Mouse (Mus musculus) MEL (cell line): ENCODE data around the gene Hcn4. TPM values are rescaled to one million over a fixed set of nuclear protein-coding genes. Genes with fewer than 3 reads are reported as not detected.

Source experiments
- DNase-seq: peaks from one replicate; pipeline ENCODE4 v3.0.0; 2011; ENCODE audit warnings: low read depth, low spot score
- H3K27ac ChIP-seq: 2 replicates; pipeline ENCODE4 v1.5.1; 2012; ENCODE audit warnings: low read depth, mild to moderate bottlenecking, control low read depth, low read length, moderate library complexity; ENCODE audit not compliant: control insufficient read depth
- H3K27me3 ChIP-seq, 2 experiments: fragments of 150-350 bp in 1 of 2; sonication (generic) in 1 of 2; 2 replicates each; pipeline ENCODE4 v1.6.1; 2012; ENCODE audit warnings: low read length in 2 of 2, mild to moderate bottlenecking in 2 of 2, improper control_type of control experiment in 1 of 2, moderate library complexity in 1 of 2; ENCODE audit not compliant: insufficient read depth in 2 of 2, control insufficient read depth in 1 of 2
- H3K36me3 ChIP-seq, 2 experiments: 2 replicates each; pipeline ENCODE4 v1.6.1; 2012 to 2014; ENCODE audit warnings: low read length in 2 of 2, improper control_type of control experiment in 1 of 2, inconsistent platforms in 1 of 2, mild to moderate bottlenecking in 1 of 2; ENCODE audit not compliant: insufficient read depth in 2 of 2, control insufficient read depth in 1 of 2
- H3K4me1 ChIP-seq, 2 experiments: fragments of 150-350 bp in 1 of 2; sonication (generic) in 1 of 2; 2 replicates each; pipeline ENCODE4 v1.6.1; 2012; ENCODE audit warnings: low read length in 2 of 2, improper control_type of control experiment in 1 of 2, mild to moderate bottlenecking in 1 of 2; ENCODE audit not compliant: insufficient read depth in 2 of 2, control insufficient read depth in 1 of 2
- H3K4me3 ChIP-seq, 2 experiments: fragments of 150-350 bp in 1 of 2; sonication (generic) in 1 of 2; 2 replicates each; pipeline ENCODE4 v1.5.1; 2012; ENCODE audit warnings: low read depth in 2 of 2, low read length in 2 of 2, mild to moderate bottlenecking in 2 of 2, moderate library complexity in 2 of 2, control low read depth in 1 of 2, improper control_type of control experiment in 1 of 2; ENCODE audit not compliant: control insufficient read depth in 1 of 2, insufficient read depth in 1 of 2
- H3K79me2 ChIP-seq: 2 replicates; pipeline ENCODE4 v1.6.1; 2012; ENCODE audit warnings: mild to moderate bottlenecking, low read length, moderate library complexity; ENCODE audit not compliant: control insufficient read depth, poor library complexity, insufficient read depth
- H3K9ac ChIP-seq: 2 replicates; pipeline ENCODE4 v1.6.1; 2012; ENCODE audit warnings: low read depth, mild to moderate bottlenecking, control low read depth, low read length, moderate library complexity; ENCODE audit not compliant: control insufficient read depth, poor library complexity, severe bottlenecking
- H3K9me3 ChIP-seq: fragments of 150-350 bp; sonication (generic); replicated peaks from 2 replicates; pipeline ENCODE4 v1.6.1; 2012; ENCODE audit warnings: mild to moderate bottlenecking, low read length, improper control_type of control experiment, moderate library complexity; ENCODE audit not compliant: insufficient read depth
- CHD1 ChIP-seq: IDR thresholded peaks from 2 replicates; pipeline ENCODE4 v1.6.1; 2012; ENCODE audit warnings: low read depth, mild to moderate bottlenecking, inconsistent platforms, low read length, improper control_type of control experiment
- ELF1 ChIP-seq: IDR thresholded peaks from 2 replicates; pipeline ENCODE4 v1.6.1; 2014; ENCODE audit warnings: low read depth, mild to moderate bottlenecking, inconsistent platforms, low read length, improper control_type of control experiment, moderate library complexity
- ETS1 ChIP-seq: IDR thresholded peaks from 2 replicates; pipeline ENCODE4 v1.6.1; 2012; ENCODE audit warnings: low read depth, mild to moderate bottlenecking, inconsistent platforms, low read length, improper control_type of control experiment, moderate library complexity
- GABPA ChIP-seq: IDR thresholded peaks from 2 replicates; pipeline ENCODE4 v1.6.1; 2012; ENCODE audit warnings: low read depth, mild to moderate bottlenecking, inconsistent platforms, low read length, improper control_type of control experiment, moderate library complexity
- HCFC1 ChIP-seq: IDR thresholded peaks from 2 replicates; pipeline ENCODE4 v1.6.1; 2012; ENCODE audit warnings: low read depth, mild to moderate bottlenecking, inconsistent platforms, low read length, improper control_type of control experiment, moderate library complexity
- JUND ChIP-seq: IDR thresholded peaks from 2 replicates; pipeline ENCODE4 v1.6.1; 2011; ENCODE audit warnings: low read depth, mild to moderate bottlenecking, improper control_type of control experiment, low read length
- MAX ChIP-seq: IDR thresholded peaks from 2 replicates; pipeline ENCODE4 v1.6.1; 2011; ENCODE audit warnings: low read length, improper control_type of control experiment
- NRF1 ChIP-seq: IDR thresholded peaks from 2 replicates; pipeline ENCODE4 v1.6.1; 2014; ENCODE audit warnings: low read depth, mild to moderate bottlenecking, inconsistent platforms, low read length, improper control_type of control experiment, moderate library complexity; ENCODE audit not compliant: poor library complexity, insufficient read depth, severe bottlenecking
- POLR2A ChIP-seq, 2 experiments: IDR thresholded peaks; 2 replicates each; pipeline ENCODE4 v1.6.1; 2011 to 2012; ENCODE audit warnings: low read length in 2 of 2, mild to moderate bottlenecking in 2 of 2, control low read depth in 1 of 2, improper control_type of control experiment in 1 of 2, low read depth in 1 of 2, moderate library complexity in 1 of 2; ENCODE audit not compliant: control insufficient read depth in 1 of 2, insufficient read depth in 1 of 2, poor library complexity in 1 of 2
- POLR2AphosphoS5 ChIP-seq: IDR thresholded peaks from 2 replicates; pipeline ENCODE4 v1.6.1; 2012; ENCODE audit warnings: low read depth, borderline replicate concordance, mild to moderate bottlenecking, inconsistent platforms, low read length, moderate library complexity, mixed read lengths
- RCOR1 ChIP-seq: IDR thresholded peaks from 2 replicates; pipeline ENCODE4 v1.6.1; 2012; ENCODE audit warnings: low read depth, mild to moderate bottlenecking, inconsistent platforms, low read length, improper control_type of control experiment
- SMC3 ChIP-seq: IDR thresholded peaks from 2 replicates; pipeline ENCODE4 v1.6.1; 2011; ENCODE audit warnings: low read depth, low read length, improper control_type of control experiment
- TBP ChIP-seq: IDR thresholded peaks from 2 replicates; pipeline ENCODE4 v1.8.0; 2011; ENCODE audit warnings: low read depth, low read length, improper control_type of control experiment
- UBTF ChIP-seq: IDR thresholded peaks from 2 replicates; pipeline ENCODE4 v1.6.1; 2012; ENCODE audit warnings: low read depth, mild to moderate bottlenecking, inconsistent platforms, low read length, improper control_type of control experiment, moderate library complexity, borderline replicate concordance; ENCODE audit not compliant: insufficient read depth
- USF2 ChIP-seq, 2 experiments: IDR thresholded peaks; 2 replicates each; pipeline ENCODE4 v1.6.1; 2011 to 2012; ENCODE audit warnings: improper control_type of control experiment in 2 of 2, low read length in 2 of 2, borderline replicate concordance in 1 of 2, inconsistent platforms in 1 of 2, low read depth in 1 of 2, mild to moderate bottlenecking in 1 of 2; ENCODE audit not compliant: insufficient read depth in 1 of 2
- ZC3H11A ChIP-seq: IDR thresholded peaks from 2 replicates; pipeline ENCODE4 v1.6.1; 2012; ENCODE audit warnings: low read depth, mild to moderate bottlenecking, inconsistent platforms, low read length, improper control_type of control experiment
- polyA plus RNA-seq, 2 experiments: library from polyadenylated mRNA; stranded (reverse) in 1 of 2; unstranded in 1 of 2; fragments of >175 nt in 1 of 2; fragments of >200 nt in 1 of 2; gene quantifications; 2 replicates each; pipeline versions ENCODE4 v1.2.1 to v1.2.4; 2012; ENCODE audit warnings: low replicate concordance in 2 of 2, low read depth in 1 of 2; ENCODE audit not compliant: insufficient read length in 2 of 2, insufficient read depth in 1 of 2, missing spikeins in 1 of 2
- total RNA-seq: library from RNA; depleted of rRNA; stranded (reverse); fragments of 300-350 nt; gene quantifications from 2 replicates; pipeline ENCODE4 v1.2.3, GENCODE M21; 2012

The Hcn4 gene
- total and polyA plus RNA-seq, 3 experiments, result not detected

- TF ChIP-seq NRF1, result no peak
- no peak for TF ChIP-seq USF2 (IDR thresholded peaks at IDR 0.05; ENCODE audit: borderline replicate concordance in 1 of 2, insufficient read depth in 1 of 2, low read depth in 1 of 2, low read length in 2 of 2)
- no peak for TF ChIP-seq ETS1
- Histone ChIP-seq H3K4me1 (no peaks in the 10 kb centered on the region), H3K9ac (no peak overlapping the region)
These were observed 53.9 kb downstream of the Hcn4 start for GRCm38 (mm10) chr9:58876946-58877625.

GRCm38 (mm10) chr9:58879836-58880235, 56.6 kb downstream of the Hcn4 start:
- TF ChIP-seq ZC3H11A (no peak), SMC3 (no peak), JUND (no peak), UBTF (no peak), POLR2AphosphoS5 (no peak), MAX (no peak), CHD1 (no peak), ELF1 (no peak), TBP (no peak), RCOR1 (no peak), GABPA (no peak), HCFC1 (no peak), POLR2A (IDR thresholded peaks at IDR 0.05; ENCODE audit: control insufficient read depth in 1 of 2, insufficient read depth in 1 of 2, low read depth in 1 of 2, low read length in 2 of 2, poor library complexity in 1 of 2) (no peak)
- TF ChIP-seq, all 39 proteins: peak for 0
- peaks cover 10% of the 10 kb centered on the region in 2 experiments for H3K27me3 ChIP-seq
- no peaks in the 10 kb centered on the region for H3K4me1 ChIP-seq
- no peaks in the 10 kb centered on the region for H3K36me3 ChIP-seq
- no peak overlapping the region for H3K4me3 ChIP-seq
- H3K79me2 ChIP-seq, result no peaks in the 10 kb centered on the region
- no peak for DNase-seq
- H3K9ac ChIP-seq, result no peak overlapping the region
- no peaks in the 10 kb centered on the region for H3K9me3 ChIP-seq
- H3K27ac ChIP-seq, result no peak overlapping the region

More at GRCm38 (mm10) chr9:58876946-58877625, 53.9 kb downstream of the Hcn4 start:
- H3K36me3 ChIP-seq, result no peaks in the 10 kb centered on the region
- H3K79me2 ChIP-seq, result no peaks in the 10 kb centered on the region
- DNase-seq, result no peak
- peaks cover 8 to 10% of the 10 kb centered on the region in 2 experiments for H3K27me3 ChIP-seq
- no peaks in the 10 kb centered on the region for H3K9me3 ChIP-seq
- H3K4me3 ChIP-seq, result no peak overlapping the region
- H3K27ac ChIP-seq, result no peak overlapping the region
